Mouse (Mus musculus): Measurements from ENCODE around the gene Limch1.

The Limch1 gene

DNA sequence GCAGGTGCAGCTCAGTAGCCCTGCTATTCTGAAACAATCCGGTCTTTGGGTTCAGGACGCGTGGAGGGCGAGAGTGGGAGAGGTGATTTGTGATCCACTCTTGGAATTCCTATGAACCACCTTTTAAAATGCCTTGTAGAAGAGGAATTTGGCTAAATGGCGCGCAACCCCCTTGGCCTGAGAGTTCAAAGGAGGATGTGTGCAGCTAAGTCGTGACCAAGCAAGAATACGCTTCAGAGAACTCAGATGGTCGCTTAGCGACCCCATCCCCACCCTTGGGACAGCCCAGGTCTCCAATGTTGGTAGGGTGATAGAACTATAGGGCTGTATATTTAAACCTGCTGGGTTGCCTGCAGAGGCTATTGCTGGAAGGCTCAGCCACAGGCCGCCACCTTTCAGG, 1.1 kb downstream of the Limch1 start:
- no peak for DNase-seq (ENCODE audit: low spot score in 2 of 2)

DNA sequence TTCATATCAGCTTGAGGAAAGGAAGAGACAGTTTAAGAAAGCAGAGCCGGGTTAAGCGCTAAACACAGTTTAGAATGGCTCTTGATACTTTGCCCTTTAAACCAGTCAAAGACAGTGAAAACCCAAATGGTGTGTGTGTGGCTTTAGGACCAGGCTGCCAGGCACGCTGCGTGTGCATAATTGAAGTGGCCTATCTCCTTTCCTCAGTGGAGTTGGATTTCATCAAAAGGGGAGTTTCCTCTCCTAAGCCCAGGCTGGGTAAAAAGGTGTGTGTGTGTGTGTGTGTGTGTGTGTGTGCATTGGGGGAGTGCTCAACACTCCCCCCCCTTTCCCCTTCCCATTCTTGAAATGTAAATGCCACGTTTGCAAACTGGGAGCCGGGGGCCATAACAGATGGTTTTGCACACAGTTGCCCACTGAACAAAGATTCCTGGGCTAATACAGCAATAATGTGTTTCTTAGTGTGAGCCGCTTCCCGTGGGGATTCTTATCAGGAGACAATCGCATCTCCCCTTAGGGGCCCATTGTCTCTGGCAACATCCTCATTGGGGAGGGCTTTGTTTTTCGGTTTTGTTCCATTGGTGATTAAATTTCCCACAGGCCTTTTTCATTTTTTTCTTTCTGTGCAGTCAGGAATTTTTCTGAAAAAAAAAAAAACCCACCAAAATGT, 2.3 kb downstream of the Limch1 start:
- no peak for DNase-seq (ENCODE audit: low spot score in 2 of 2)

DNA sequence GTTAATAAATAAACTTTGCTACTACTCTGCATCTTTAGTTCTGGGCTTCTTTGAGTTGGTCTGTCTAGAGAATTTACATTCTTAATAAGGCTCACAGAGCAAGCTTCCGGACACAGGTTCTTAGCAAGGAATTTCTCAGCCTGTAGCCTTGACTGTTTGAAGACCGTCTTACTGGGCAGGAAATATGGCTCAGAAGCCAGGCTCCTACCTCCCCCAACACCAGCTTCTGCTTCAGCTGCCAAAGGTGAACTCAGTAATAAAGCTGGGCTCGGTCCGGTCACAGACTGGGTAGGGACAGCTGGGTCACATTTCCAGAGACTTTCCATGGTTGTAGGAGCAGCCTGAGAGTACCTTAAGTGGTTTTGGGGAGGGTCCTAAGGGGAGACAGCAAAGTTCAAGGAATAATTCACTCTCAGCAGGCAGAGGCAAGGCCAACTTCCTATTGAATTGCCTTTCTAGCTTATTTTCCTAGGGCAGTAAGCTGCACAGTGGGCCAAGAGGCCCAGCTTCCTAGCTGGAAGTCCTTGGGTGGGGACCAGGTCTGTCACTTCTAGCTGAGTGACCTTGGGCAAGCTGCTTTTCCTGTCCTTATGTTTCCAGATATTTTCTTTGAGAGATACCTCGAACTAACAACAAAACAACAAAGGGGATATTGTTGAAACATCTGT, 3.0 kb downstream of the Limch1 start:
- DNase-seq (ENCODE audit: low spot score in 2 of 2), result no peak

DNA sequence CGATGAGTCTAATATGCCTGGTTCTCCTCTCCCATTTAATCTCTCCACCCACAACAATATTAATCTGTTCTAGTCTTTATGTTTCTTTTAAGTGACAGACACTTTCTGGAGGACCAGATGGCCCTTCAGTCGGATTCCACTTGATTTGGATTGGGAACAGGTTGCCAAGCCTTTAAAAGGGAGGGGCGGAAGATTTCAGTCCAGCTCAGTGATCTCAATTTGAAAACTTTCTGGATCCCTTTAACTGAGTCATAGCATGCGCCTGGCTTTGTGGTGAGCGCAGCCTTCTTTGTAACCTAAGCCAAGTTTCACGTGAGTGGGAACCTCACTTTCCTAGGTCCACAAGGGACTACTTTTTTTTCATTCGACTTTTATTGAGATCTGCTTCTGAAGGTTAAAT, 5.0 kb downstream of the Limch1 start:
- DNase-seq (ENCODE audit: low spot score in 2 of 2), result no peak

DNA sequence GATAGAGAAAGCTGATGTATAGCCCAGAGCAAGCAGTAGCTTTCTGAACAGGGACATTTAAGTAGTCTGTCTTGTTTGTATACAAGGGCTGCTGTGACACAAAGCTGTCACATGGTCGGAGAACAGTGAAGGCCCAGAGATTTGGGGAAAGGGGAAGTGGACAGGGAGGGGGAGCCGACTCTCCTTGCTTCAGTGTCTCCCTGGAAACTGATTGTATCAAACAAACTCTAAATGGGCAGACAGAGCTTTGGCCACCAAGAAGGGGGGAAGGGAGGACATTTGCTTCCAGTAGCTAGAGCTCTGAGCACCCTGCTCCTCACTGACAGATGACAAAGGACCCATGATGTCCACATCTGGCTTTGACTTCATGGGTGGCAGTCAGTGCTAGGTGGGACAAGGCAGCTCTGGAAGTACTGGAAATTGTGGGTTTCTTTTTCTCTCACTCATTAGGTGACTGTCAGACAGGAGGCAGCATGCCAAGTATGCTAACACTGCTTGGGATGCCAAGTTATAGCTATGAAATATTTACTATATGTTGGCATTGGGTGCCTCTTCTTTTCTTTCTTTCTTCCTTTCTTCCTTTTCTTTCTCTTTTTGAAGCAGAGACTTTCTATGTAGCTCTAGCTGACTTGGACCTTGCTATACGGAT, 5.8 kb downstream of the Limch1 start:
- no peak for DNase-seq (ENCODE audit: low spot score in 2 of 2)

DNA sequence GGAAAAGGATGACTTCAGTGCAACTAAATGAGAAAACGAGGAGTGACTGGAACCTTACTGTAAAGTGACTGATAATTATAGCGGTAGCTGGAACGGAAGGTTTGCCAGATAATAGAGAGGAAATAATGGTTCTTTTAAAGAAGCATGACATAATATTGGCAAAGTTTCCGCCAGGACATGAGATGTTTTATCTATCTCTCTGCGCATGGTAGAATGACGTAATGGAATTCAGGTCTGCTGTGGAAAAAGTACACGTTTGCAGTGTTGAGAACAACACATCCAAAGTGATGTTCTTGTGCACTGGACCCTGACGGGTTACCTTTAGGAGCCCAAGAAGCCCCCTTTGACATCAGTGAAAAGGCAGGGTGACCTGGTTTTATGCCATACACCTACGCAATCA, 8.0 kb downstream of the Limch1 start:
- no peak for DNase-seq (ENCODE audit: low spot score in 2 of 2)

DNA sequence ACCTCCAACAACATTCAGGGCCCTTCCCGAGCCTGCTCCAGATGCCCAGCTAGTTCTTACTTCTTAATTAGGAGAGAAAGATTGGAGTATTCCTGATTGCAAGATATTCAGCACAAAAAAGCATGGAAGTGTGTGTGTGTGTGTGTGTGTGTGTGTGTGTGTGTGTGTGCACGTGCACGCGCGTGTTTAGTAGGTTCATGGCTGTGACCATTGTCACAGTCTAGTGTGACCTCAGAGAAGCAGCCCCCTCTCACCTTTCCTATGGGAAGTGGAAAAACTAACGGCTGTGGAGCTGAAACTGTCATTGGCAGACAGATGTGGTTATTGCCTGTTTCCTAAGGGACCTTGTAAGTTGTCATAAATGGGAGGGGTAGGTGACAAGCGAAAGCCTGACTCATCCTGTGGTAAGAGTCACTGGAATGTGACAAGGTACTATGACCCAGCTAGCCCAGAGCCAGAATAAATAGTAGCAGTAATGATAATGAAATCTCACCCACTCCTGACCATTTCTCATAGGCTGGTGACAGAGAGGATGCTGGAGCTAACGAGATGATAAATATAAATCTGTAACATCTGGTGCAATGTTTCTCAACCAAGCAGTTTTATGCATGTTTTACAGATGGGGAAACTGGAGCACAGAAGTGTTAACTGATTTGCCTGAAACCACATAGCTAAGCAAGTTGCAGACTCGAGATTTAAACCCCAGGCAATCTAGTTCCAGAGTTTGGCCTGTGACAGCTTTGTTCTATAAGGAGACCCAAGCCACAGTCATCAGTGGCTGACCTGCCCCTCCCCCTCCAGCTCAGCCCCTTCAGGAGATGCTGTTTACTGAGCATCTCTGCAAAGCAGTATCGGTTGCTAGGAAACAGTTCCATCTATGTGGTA, 11.4 kb downstream of the Limch1 start:
- peak; percentile 52 to 53 for DNase-seq (ENCODE audit: low spot score in 2 of 2)

DNA sequence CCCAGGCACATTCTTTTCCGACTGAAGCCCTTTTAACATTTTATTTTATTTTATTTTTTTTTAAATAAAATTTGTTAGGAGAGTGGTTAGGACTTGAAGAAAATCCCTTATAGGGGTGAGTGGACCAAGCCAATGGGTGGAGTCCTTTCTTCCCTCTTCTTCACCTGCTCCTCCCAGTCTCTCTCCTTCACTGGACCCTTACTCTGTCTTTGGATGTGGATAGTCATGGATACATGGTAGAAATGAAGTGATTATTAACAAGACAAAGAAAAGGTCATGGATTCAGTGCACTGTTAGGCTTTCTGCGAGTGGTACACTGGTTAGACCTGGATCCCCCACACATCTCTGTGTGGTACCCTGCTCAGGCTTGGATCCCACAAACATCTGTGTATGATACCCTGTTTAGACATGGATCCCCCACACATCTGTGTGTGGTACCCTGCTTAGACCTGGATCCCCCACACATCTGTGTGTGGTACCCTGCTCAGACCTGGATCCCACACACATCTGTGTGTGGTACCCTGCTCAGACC, 12.1 kb downstream of the Limch1 start:
- no peak for DNase-seq (ENCODE audit: low spot score in 2 of 2)

DNA sequence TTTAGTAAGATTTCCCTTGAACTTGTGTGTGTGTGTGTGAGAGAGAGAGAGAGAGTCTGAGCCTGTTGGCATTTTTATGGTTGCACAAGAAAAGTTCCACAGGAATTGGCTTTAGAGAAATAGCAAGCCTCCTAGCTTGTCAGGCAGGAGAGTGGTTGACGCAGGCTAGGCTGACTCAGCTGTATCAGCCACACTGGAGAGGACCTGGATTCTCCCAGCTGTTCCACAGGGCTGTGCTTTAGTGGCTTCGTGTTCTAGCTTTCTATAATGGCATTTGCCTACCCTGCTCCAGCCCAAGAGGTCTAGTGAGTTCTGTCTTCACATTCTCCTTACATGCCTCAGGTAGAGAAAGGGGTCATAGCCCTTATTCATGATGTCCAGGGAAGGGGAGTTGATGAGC, 13.7 kb downstream of the Limch1 start:
- DNase-seq (ENCODE audit: low spot score in 2 of 2), result no peak

DNA sequence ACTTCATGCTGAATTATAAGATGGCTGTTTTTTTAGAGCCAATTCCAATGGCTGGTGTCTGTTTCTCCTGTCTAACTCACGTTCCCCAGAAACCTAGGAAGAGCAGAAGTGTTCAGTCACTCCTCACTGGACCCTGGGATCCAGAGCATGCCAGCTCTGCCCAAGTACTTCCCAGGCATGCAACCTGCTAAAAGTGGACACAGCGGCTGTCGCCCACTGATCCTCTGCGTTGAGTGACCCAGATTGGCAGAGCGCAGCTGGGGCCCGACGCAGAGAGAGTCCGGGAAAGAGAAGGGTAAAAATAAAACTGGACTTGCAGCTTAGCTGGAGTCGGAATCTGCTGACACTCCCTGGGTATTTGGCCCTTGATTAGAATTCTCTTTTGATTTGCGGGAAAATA, 15.1 kb downstream of the Limch1 start:
- DNase-seq (ENCODE audit: low spot score in 2 of 2), result no peak

DNA sequence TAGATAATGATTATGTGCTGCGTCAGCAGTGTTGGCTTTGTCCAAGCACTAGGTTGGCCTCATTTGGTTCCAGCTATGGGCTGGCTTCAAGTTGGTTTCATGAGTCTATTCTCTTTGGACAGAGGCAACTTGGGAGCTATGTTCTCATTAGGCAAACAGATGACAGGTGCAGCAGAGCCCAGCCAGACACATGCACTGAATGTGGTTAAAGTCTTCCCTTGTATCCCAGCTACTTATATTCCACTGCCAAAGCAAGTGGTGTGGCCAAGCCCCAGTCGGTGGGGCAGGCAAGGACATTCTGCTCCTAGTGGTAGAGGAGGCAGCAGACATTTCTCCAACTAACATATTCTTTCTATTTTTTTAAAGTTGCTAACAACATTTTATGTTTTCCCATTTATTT, 16.4 kb downstream of the Limch1 start:
- DNase-seq (ENCODE audit: low spot score in 2 of 2), result peak in 1 of 2 experiments; percentile 52

DNA sequence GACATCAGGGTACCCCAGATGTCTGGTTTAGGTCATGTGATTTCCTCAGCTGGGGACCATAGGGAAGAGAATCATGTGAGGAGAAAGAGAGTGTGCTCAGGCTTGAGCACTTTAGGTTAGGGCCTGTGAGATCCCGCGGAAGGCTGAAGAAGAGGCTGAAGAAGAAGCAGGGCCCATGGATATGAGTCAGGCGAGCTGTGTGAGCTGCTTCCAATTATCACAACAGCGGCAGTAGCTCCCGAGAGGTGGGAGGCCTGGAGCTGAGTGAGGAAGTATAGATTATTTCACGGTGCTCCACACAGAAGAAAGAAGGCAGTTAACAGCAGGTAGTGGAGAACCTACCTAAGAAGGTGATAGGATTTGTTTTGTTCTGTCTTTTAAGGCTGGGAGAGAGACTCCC, 18.5 kb downstream of the Limch1 start:
- no peak for DNase-seq (ENCODE audit: low spot score in 2 of 2)

DNA sequence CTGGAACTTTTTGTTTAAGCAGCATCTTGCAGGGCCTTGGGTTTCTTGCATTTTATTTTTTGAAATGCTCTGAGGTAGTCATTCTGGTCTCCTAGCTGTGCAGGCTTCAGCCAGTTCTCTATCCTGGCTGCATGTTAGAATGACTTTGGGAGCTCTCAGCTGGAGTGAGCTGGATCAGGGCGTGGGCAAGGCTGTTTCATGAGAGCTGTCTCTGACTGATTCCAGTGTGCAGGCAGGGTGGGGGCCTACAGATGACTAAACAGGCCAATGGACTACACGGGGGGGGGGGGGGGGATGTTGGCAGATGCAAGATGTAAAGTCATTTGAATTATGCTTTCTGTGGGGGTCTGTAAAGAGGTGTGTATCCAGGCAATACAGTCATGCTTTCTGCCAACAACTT, 20.3 kb downstream of the Limch1 start:
- no peak for DNase-seq (ENCODE audit: low spot score in 2 of 2)

DNA sequence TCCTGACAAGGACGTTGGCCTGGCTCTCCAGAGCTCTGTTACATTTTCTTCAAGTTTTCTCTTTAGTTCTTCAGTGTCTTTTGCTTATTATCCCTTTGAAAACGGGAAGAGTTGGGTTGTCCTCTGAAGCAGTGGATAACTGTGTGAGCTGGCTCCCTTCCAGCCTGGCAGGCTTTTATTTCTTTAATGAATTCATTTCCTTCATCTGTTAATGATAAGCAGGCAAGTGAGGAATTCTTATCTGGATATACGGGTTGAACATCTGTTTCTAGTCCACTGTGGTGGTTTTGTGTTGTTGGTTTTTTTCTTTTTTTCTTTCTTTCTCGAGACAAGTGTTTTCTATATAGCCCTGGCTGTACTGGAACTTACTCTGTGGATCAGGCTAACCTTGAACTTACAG, 22.4 kb downstream of the Limch1 start:
- no peak for DNase-seq (ENCODE audit: low spot score in 2 of 2)

DNA sequence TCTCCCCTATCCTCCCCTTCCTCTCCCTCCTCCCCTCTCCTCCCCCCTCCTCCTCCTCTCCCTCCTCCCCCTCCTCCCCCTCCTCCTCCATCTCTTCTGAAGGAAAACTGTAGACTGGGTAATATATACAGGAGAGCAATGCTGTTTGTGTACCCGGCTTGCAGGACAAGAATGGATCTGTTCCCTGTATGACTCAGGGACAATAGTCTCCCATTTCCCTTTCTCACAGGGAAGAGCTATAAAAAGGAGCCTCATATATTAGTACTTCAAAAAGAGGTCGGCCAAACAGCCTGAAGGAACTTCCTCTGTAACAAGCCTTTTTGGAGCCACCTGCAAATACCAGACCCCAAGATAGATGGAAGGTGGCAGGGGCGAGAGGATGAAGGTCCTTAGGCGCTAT, 23.4 kb downstream of the Limch1 start:
- DNase-seq (ENCODE audit: low spot score in 2 of 2), result no peak

DNA sequence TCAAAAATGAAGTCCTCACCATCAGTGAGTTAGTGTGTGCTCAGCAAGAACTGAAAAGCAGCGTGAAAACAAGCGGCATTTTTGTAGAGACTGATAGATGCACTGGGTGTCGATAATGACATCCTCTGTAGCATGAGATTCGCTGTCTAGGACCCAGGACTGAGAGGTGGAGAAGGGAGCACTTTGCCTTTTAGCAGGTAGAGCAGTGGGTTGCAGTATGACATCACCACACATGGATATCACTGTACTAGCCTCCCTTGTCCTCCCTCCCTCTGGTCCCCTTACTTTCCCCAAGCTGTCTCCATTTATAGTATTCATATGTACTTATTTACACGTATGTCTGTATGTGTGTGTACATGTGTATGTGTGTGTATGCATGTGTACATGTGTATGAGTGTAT, 23.9 kb downstream of the Limch1 start:
- no peak for DNase-seq (ENCODE audit: low spot score in 2 of 2)

DNA sequence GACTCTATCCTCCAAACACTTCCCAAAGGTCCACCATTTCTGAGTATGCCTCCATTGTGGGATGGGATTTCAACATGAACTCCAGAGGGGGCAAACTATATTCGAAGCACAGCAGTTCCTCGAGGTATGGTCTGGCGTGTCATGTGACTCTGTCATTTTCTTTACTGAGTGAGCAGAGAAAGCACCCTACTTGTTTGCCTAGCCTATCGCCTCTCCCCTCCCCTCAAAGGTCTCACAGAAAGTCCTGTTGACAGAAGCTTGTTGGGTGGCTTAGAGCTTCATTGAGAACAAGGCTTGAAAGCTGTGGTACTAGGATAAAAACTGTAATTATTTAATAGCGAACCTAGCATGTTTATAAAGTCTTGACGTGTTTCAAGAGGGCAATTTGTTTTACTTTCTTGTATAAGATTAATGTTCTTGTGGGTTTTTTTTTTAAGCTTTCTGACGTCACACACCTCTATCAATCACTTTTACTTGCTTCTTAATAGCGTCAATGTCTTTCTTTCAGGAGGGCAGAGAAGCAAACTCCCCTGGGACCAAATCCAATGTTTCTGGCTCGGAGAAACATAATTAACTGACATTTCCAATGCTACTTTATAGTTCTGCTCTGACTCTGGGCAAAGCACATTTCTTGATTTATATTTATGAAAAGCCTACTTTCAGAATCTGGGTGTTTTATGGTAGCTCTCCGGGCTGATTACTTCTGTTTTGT, 32.5 kb downstream of the Limch1 start:
- no peak for DNase-seq (ENCODE audit: low spot score in 2 of 2)

DNA sequence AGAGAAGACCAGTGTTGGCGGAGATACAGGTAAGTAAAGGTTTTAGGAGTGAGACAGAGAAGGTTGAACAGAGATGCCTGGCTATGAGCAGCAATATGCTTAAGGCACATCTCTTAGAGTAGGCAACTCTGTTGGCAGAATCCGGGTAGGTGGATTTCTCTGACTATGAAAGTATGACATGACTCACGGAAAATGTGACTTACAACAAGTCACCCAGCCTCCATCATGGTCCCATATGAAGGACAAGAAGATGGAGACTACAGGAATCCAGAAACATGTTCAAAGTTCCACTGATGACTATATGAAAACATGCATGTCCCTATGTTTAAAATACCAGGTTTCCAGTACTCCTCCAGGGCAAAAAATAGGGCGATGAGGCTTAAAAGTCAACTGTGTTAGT, 34.7 kb downstream of the Limch1 start:
- no peak for DNase-seq (ENCODE audit: low spot score in 2 of 2)

DNA sequence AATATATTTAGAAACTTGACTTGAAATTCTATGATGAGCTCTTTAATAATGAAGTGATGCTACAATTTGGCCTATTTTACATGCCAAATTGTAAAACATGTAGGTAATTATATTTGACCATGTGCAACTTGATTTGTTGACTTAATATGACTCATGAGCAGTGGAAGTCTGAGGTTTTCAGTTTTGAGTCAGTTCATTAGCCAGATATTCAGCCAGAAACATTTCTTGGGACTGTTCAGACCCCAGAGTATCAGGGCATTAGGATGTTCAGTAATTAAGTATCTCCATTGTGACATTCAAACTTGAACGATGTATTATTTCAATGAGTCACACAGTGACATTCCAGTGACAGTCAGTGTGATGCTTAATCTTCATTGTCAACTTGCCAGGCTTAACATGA, 35.9 kb downstream of the Limch1 start:
- DNase-seq (ENCODE audit: low spot score in 2 of 2), result no peak

DNA sequence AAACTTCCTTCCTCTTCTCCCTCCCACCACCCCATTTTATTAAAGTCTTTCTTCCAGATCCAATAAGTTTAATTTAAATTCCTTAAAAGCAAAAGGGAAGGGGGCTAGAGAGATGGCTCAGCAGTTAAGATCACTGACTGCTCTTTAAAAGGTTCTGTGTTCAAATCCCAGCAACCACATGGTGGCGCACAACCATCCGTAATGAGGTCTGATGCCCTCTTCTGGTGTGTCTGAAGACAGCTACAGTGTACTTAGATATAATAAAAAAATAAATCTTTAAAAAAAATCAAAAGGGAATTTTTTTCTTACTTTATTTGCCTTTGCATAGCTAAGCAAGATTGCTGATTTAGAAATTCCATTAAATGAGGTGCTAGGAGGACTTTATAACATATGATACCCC, 37.2 kb downstream of the Limch1 start:
- no peak for DNase-seq (ENCODE audit: low spot score in 2 of 2)

DNA sequence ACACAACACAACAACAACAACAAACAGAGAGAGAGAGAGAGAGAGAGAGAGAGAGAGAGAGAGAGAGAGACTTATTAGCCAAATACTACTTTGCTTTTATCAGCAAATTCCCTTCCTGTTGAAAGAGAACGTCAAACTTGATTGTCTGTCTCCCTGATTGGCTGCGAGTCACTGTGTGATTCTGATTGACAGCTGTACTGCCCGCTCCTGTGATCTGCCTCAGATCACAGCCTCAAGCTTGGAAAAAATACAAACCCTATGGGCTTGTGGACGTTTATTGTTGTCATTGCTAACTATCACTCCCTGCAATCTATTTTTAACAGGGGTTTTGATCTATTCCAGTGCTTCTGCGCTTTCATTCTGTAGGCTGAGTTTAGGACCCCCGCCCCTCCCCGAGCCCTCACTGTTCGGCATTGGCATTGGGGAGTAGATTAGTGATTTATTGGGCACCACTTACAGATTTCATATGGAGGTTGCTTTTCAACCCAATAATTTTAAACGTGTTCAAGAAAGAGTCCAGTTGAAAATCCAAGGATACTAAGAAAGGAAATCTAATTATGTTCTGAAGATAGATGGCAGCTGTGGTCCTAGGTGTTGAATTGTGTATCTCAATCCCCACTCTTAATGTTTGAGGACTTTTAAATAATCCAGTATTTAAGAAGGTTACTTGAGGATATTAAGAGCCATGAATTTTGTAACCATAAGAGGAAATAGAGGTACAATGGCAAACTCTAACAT, 39.2 kb downstream of the Limch1 start:
- DNase-seq (ENCODE audit: low spot score in 2 of 2), result no peak

Measured in right cerebral cortex, postnatal 10 days (tissue).